Mouse (Mus musculus): ENCODE data around the gene Hipk2. TPM values are rescaled to one million over a fixed set of nuclear protein-coding genes. Genes with fewer than 3 reads are reported as not detected.

Hipk2 gene
- polyA plus RNA-seq, 1 experiment, result 26.9 TPM

DNA sequence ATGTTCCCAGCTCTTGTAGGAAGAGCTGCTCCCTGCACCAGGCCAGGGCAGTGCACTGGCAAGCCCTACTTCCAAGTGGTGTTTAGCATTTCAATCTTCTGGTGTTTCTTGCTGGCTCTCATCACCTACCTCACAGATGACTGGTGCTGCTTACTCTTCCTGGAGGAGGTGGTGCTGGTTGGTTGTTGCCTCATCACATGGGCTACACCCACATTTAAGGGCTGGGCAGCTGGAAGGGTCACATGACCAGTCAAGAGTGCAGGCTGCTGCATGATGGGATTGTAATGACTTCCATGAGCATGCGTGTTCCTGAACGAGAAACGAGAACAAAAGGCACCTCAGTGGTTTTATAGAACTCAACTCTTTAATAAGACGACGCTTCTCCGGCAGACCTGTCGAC, 157.3 kb downstream of the Hipk2 start:
- no peaks in the 10 kb centered on the region for H3K4me1 ChIP-seq (ENCODE audit: control insufficient read depth, insufficient read depth, low read length)
- H3K4me3 ChIP-seq (ENCODE audit: insufficient read depth, low read length), result no peak overlapping the region
- no peak overlapping the region for H3K27ac ChIP-seq (ENCODE audit: insufficient read depth, low read length)
- no peak for TF ChIP-seq POLR2A (IDR thresholded peaks at IDR 0.05; ENCODE audit: extremely low read depth, insufficient read depth, low read length)
- no peak for TF ChIP-seq CTCF (IDR thresholded peaks at IDR 0.05; ENCODE audit: extremely low read depth, insufficient read depth, low read length)

- TF ChIP-seq POLR2A (IDR thresholded peaks at IDR 0.05; ENCODE audit: extremely low read depth, insufficient read depth, low read length) (no peak), CTCF (IDR thresholded peaks at IDR 0.05; ENCODE audit: extremely low read depth, insufficient read depth, low read length) (no peak)
- H3K4me1 ChIP-seq (ENCODE audit: control insufficient read depth, insufficient read depth, low read length), result no peaks in the 10 kb centered on the region
- H3K4me3 ChIP-seq (ENCODE audit: insufficient read depth, low read length), result no peak overlapping the region
- no peak overlapping the region for H3K27ac ChIP-seq (ENCODE audit: insufficient read depth, low read length)
Measured at GRCm38 (mm10) chr6:38715881-38716280, 160.1 kb downstream of the Hipk2 start.

- Histone ChIP-seq H3K27ac (ENCODE audit: insufficient read depth, low read length) (no peak overlapping the region; the same call in 1 of the 2 replicates), H3K4me3 (ENCODE audit: insufficient read depth, low read length) (no peak overlapping the region), H3K4me1 (ENCODE audit: control insufficient read depth, insufficient read depth, low read length) (no peaks in the 10 kb centered on the region)
- no peak for TF ChIP-seq CTCF (IDR thresholded peaks at IDR 0.05; ENCODE audit: extremely low read depth, insufficient read depth, low read length)
- no peak for TF ChIP-seq POLR2A (IDR thresholded peaks at IDR 0.05; ENCODE audit: extremely low read depth, insufficient read depth, low read length)
Measured at GRCm38 (mm10) chr6:38713957-38714898, 161.7 kb downstream of the Hipk2 start.

DNA sequence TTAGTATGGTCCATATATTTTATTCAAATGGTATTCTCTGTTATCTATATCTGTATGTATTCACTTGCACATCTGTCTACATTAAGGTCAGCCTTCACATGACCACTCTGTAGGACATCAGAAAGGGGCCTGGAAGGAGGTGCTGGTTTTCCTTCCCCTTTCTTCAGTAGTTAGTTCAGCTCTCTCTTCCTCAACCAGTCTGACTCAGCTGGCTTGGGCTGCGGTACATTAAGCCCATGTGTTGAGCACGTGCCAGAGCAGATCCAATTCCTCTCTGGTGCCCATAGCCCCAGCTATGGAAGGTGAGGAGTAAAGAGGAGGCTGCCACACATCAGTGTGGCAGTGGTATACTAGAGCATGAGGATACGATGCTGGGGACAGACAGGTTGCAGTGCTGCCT, 165.5 kb downstream of the Hipk2 start:
- no peaks in the 10 kb centered on the region for H3K4me1 ChIP-seq (ENCODE audit: control insufficient read depth, insufficient read depth, low read length)
- H3K27ac ChIP-seq (ENCODE audit: insufficient read depth, low read length), result no peak overlapping the region
- no peak overlapping the region for H3K4me3 ChIP-seq (ENCODE audit: insufficient read depth, low read length)
- TF ChIP-seq CTCF (IDR thresholded peaks at IDR 0.05; ENCODE audit: extremely low read depth, insufficient read depth, low read length) (no peak), POLR2A (IDR thresholded peaks at IDR 0.05; ENCODE audit: extremely low read depth, insufficient read depth, low read length) (no peak)

- no peak overlapping the region for H3K4me3 ChIP-seq (ENCODE audit: insufficient read depth, low read length)
- peaks cover 3% of the 10 kb centered on the region for H3K4me1 ChIP-seq (ENCODE audit: control insufficient read depth, insufficient read depth, low read length)
- peak overlapping the region; percentile 81; the same call in 1 of the 2 replicates for H3K27ac ChIP-seq (ENCODE audit: insufficient read depth, low read length)
- TF ChIP-seq POLR2A (IDR thresholded peaks at IDR 0.05; ENCODE audit: extremely low read depth, insufficient read depth, low read length) (no peak), CTCF (IDR thresholded peaks at IDR 0.05; ENCODE audit: extremely low read depth, insufficient read depth, low read length) (no peak)
Measured at GRCm38 (mm10) chr6:38704264-38704984, 171.5 kb downstream of the Hipk2 start.

- Histone ChIP-seq H3K4me1 (ENCODE audit: control insufficient read depth, insufficient read depth, low read length) (peaks cover 3% of the 10 kb centered on the region), H3K4me3 (ENCODE audit: insufficient read depth, low read length) (no peak overlapping the region), H3K27ac (ENCODE audit: insufficient read depth, low read length) (no peak overlapping the region; the same call in 1 of the 2 replicates)
- TF ChIP-seq CTCF (IDR thresholded peaks at IDR 0.05; ENCODE audit: extremely low read depth, insufficient read depth, low read length) (no peak), POLR2A (IDR thresholded peaks at IDR 0.05; ENCODE audit: extremely low read depth, insufficient read depth, low read length) (no peak)
Measured at GRCm38 (mm10) chr6:38703526-38703925, 172.4 kb downstream of the Hipk2 start.

GRCm38 (mm10) chr6:38702810-38703399, 173.1 kb downstream of the Hipk2 start:
- Histone ChIP-seq H3K4me1 (ENCODE audit: control insufficient read depth, insufficient read depth, low read length) (peaks cover 3% of the 10 kb centered on the region), H3K27ac (ENCODE audit: insufficient read depth, low read length) (no peak overlapping the region), H3K4me3 (ENCODE audit: insufficient read depth, low read length) (no peak overlapping the region)
- TF ChIP-seq POLR2A (IDR thresholded peaks at IDR 0.05; ENCODE audit: extremely low read depth, insufficient read depth, low read length) (no peak), CTCF (IDR thresholded peaks at IDR 0.05; ENCODE audit: extremely low read depth, insufficient read depth, low read length) (no peak)

GRCm38 (mm10) chr6:38701421-38701820, 174.5 kb downstream of the Hipk2 start:
- H3K27ac ChIP-seq (ENCODE audit: insufficient read depth, low read length), result no peak overlapping the region
- H3K4me3 ChIP-seq (ENCODE audit: insufficient read depth, low read length), result no peak overlapping the region
- TF ChIP-seq POLR2A (IDR thresholded peaks at IDR 0.05; ENCODE audit: extremely low read depth, insufficient read depth, low read length), result no peak
- no peak for TF ChIP-seq CTCF (IDR thresholded peaks at IDR 0.05; ENCODE audit: extremely low read depth, insufficient read depth, low read length)
- peaks cover 4% of the 10 kb centered on the region for H3K4me1 ChIP-seq (ENCODE audit: control insufficient read depth, insufficient read depth, low read length)

DNA sequence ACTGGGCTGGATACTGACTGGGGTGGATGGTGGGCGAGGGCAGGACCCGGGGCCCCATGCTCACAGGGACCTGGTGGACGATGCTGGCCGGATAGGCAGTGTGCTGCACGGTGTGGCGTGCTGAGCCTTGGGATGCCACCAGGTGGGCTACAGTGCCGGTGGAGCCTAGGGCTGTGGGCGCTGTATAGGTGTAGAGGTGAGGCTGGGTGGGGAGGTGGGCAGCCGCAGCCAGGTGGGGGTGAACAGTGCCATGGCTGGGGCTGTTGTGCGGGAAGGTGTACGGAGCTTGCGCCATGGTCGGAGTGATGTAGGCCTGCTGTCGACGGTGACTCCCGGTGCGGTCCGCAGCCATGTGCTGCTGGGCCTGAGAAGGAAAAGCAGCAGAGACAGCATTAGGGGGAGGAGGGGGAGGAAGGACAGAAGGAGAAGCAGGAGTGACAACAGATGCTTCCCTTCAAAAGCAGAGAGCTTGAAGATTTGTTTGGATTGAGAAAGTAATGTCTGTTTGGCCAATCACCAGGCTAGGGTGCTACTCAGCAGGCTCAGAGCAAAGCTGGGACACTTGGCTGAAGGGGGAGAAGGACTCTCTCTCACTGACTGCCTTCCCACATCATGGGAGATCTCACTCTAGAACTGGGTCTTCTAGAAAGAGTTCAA, 177.6 kb downstream of the Hipk2 start:
- Histone ChIP-seq H3K4me3 (ENCODE audit: insufficient read depth, low read length) (no peak overlapping the region), H3K4me1 (ENCODE audit: control insufficient read depth, insufficient read depth, low read length) (0 out of 2 replicates have a peak, but pooled peaks cover 2% of the 10 kb centered on the region), H3K27ac (ENCODE audit: insufficient read depth, low read length) (no peak overlapping the region)
- TF ChIP-seq CTCF (IDR thresholded peaks at IDR 0.05; ENCODE audit: extremely low read depth, insufficient read depth, low read length) (no peak), POLR2A (IDR thresholded peaks at IDR 0.05; ENCODE audit: extremely low read depth, insufficient read depth, low read length) (no peak)
